Mouse (Mus musculus): Measurements from ENCODE around the gene Zbtb32. TPM values are rescaled to one million over a fixed set of nuclear protein-coding genes. Genes with fewer than 3 reads are reported as not detected.

Gene Zbtb32
- total and polyA plus RNA-seq, 3 experiments = 20.1 to 32.8 TPM; not detected in 1

GRCm38 (mm10) chr7:30557901-30558514 lies 40.7 kb downstream of the Zbtb32 start:
- Histone ChIP-seq H3K79me2 (ENCODE audit: control insufficient read depth, insufficient read depth, low read length, poor library complexity) (peaks cover 16% of the 10 kb centered on the region), H3K27me3 (ENCODE audit: control insufficient read depth in 1 of 2, insufficient read depth in 2 of 2, low read length in 2 of 2) (no peaks in the 10 kb centered on the region), H3K36me3 (ENCODE audit: control insufficient read depth in 1 of 2, insufficient read depth in 2 of 2, low read length in 2 of 2) (peaks cover 0 to 8% of the 10 kb centered on the region in 2 experiments; a peak in 2 of 4 replicates), H3K4me1 (ENCODE audit: control insufficient read depth in 1 of 2, insufficient read depth in 2 of 2, low read length in 2 of 2) (peaks cover 0 to 9% of the 10 kb centered on the region in 2 experiments; a peak in 2 of 4 replicates), H3K27ac (ENCODE audit: control insufficient read depth, low read depth, low read length) (no peak overlapping the region), H3K9ac (ENCODE audit: control insufficient read depth, low read depth, low read length, poor library complexity, severe bottlenecking) (peak overlapping the region; percentile 75), H3K9me3 (replicated peaks; ENCODE audit: insufficient read depth, low read length) (no peaks in the 10 kb centered on the region), H3K4me3 (ENCODE audit: control insufficient read depth in 1 of 2, insufficient read depth in 1 of 2, low read depth in 2 of 2, low read length in 2 of 2) (peak overlapping the region in 1 of 2 experiments; percentile 80; a peak in 2 of 4 replicates)
- DNase-seq (ENCODE audit: low read depth, low spot score) = no peak
- TF ChIP-seq POLR2AphosphoS2 (IDR thresholded peaks at IDR 0.05; ENCODE audit: low read length) = no peak
- no peak for TF ChIP-seq KAT2A (conservative IDR thresholded peaks at IDR 0.05; ENCODE audit: low read depth, low read length)
- TF ChIP-seq EP300 (IDR thresholded peaks at IDR 0.05; ENCODE audit: low read depth in 1 of 2, low read length in 2 of 2) = no peak
- no peak for TF ChIP-seq MAFK (IDR thresholded peaks at IDR 0.05; ENCODE audit: borderline replicate concordance, low read depth, low read length)
- no peak for TF ChIP-seq ETS1 (IDR thresholded peaks at IDR 0.05; ENCODE audit: low read depth, low read length)
- no peak for TF ChIP-seq MAX (IDR thresholded peaks at IDR 0.05; ENCODE audit: low read length)
- TF ChIP-seq ELF1 (IDR thresholded peaks at IDR 0.05; ENCODE audit: low read depth, low read length) = no peak
- TF ChIP-seq MAZ (IDR thresholded peaks at IDR 0.05; ENCODE audit: low read depth, low read length) = no peak
- TF ChIP-seq CHD2 (IDR thresholded peaks at IDR 0.05; ENCODE audit: low read length) = no peak
- no peak for TF ChIP-seq POLR2AphosphoS5 (IDR thresholded peaks at IDR 0.05; ENCODE audit: borderline replicate concordance, low read depth, low read length)
- no peak for TF ChIP-seq TCF12 (IDR thresholded peaks at IDR 0.05; ENCODE audit: low read depth, low read length)
- TF ChIP-seq POLR2A (IDR thresholded peaks at IDR 0.05; ENCODE audit: control insufficient read depth in 1 of 2, insufficient read depth in 1 of 2, low read depth in 1 of 2, low read length in 2 of 2, poor library complexity in 1 of 2) = no peak
- TF ChIP-seq NELFE (IDR thresholded peaks at IDR 0.05; ENCODE audit: low read depth, low read length) = no peak

GRCm38 (mm10) chr7:30556894-30557536 lies 41.7 kb downstream of the Zbtb32 start:
- H3K79me2 ChIP-seq (ENCODE audit: control insufficient read depth, insufficient read depth, low read length, poor library complexity) = peaks cover 14% of the 10 kb centered on the region
- H3K4me1 ChIP-seq (ENCODE audit: control insufficient read depth in 1 of 2, insufficient read depth in 2 of 2, low read length in 2 of 2) = peaks cover 0 to 9% of the 10 kb centered on the region in 2 experiments; a peak in 2 of 4 replicates
- H3K9ac ChIP-seq (ENCODE audit: control insufficient read depth, low read depth, low read length, poor library complexity, severe bottlenecking) = no peak overlapping the region
- no peaks in the 10 kb centered on the region for H3K9me3 ChIP-seq (replicated peaks; ENCODE audit: insufficient read depth, low read length)
- no peak overlapping the region for H3K4me3 ChIP-seq (ENCODE audit: control insufficient read depth in 1 of 2, insufficient read depth in 1 of 2, low read depth in 2 of 2, low read length in 2 of 2)
- H3K27me3 ChIP-seq (ENCODE audit: control insufficient read depth in 1 of 2, insufficient read depth in 2 of 2, low read length in 2 of 2) = no peaks in the 10 kb centered on the region
- peak; percentile 72 for DNase-seq (ENCODE audit: low read depth, low spot score)
- peaks cover 0 to 8% of the 10 kb centered on the region in 2 experiments; a peak in 2 of 4 replicates for H3K36me3 ChIP-seq (ENCODE audit: control insufficient read depth in 1 of 2, insufficient read depth in 2 of 2, low read length in 2 of 2)
- H3K27ac ChIP-seq (ENCODE audit: control insufficient read depth, low read depth, low read length) = no peak overlapping the region
- TF ChIP-seq ZC3H11A (IDR thresholded peaks at IDR 0.05; ENCODE audit: low read depth, low read length) = no peak; the same call in 1 of the 2 replicates
- no peak for TF ChIP-seq MAX (IDR thresholded peaks at IDR 0.05; ENCODE audit: low read length)
- 0 out of 2 replicates have a peak, but pooled peaks have one; percentile 19 for TF ChIP-seq SIN3A (IDR thresholded peaks at IDR 0.05; ENCODE audit: low read length)
- no peak for TF ChIP-seq ZKSCAN1 (IDR thresholded peaks at IDR 0.05; ENCODE audit: low read depth, low read length)
- TF ChIP-seq EP300 (IDR thresholded peaks at IDR 0.05; ENCODE audit: low read depth in 1 of 2, low read length in 2 of 2) = no peak
- TF ChIP-seq USF1 (IDR thresholded peaks at IDR 0.05; ENCODE audit: low read depth, low read length) = no peak
- no peak for TF ChIP-seq KAT2A (conservative IDR thresholded peaks at IDR 0.05; ENCODE audit: low read depth, low read length)
- peak; percentile 41 to 55 (median 45) for TF ChIP-seq CTCF (IDR thresholded peaks at IDR 0.05 in 2 of 3, conservative IDR thresholded peaks at IDR 0.05 in 1 of 3; ENCODE audit: control insufficient read depth in 1 of 3, insufficient read depth in 1 of 3, low read depth in 2 of 3, low read length in 3 of 3, poor library complexity in 1 of 3, severe bottlenecking in 1 of 3)
- no peak for TF ChIP-seq POLR2A (IDR thresholded peaks at IDR 0.05; ENCODE audit: control insufficient read depth in 1 of 2, insufficient read depth in 1 of 2, low read depth in 1 of 2, low read length in 2 of 2, poor library complexity in 1 of 2)
- TF ChIP-seq NRF1 (IDR thresholded peaks at IDR 0.05; ENCODE audit: insufficient read depth, low read depth, low read length, poor library complexity, severe bottlenecking) = no peak
- no peak for TF ChIP-seq MEF2A (IDR thresholded peaks at IDR 0.05; ENCODE audit: extremely low read depth, insufficient replicate concordance, low read depth, low read length, poor library complexity, severe bottlenecking)
- no peak for TF ChIP-seq TAL1 (IDR thresholded peaks at IDR 0.05; ENCODE audit: low read length)
- TF ChIP-seq MYB (IDR thresholded peaks at IDR 0.05; ENCODE audit: low read depth, low read length) = no peak
- TF ChIP-seq TCF12 (IDR thresholded peaks at IDR 0.05; ENCODE audit: low read depth, low read length) = no peak
- TF ChIP-seq E2F4 (IDR thresholded peaks at IDR 0.05; ENCODE audit: borderline replicate concordance, low read depth, low read length) = no peak
- no peak for TF ChIP-seq ETS1 (IDR thresholded peaks at IDR 0.05; ENCODE audit: low read depth, low read length)
- TF ChIP-seq HCFC1 (IDR thresholded peaks at IDR 0.05; ENCODE audit: low read depth, low read length) = no peak
- no peak for TF ChIP-seq UBTF (IDR thresholded peaks at IDR 0.05; ENCODE audit: borderline replicate concordance, insufficient read depth, low read depth, low read length)
- no peak for TF ChIP-seq TBP (IDR thresholded peaks at IDR 0.05; ENCODE audit: low read depth, low read length)
- TF ChIP-seq CHD1 (IDR thresholded peaks at IDR 0.05; ENCODE audit: low read depth, low read length) = no peak
- no peak for TF ChIP-seq GATA1 (IDR thresholded peaks at IDR 0.05; ENCODE audit: low read depth, low read length)
- no peak for TF ChIP-seq CHD2 (IDR thresholded peaks at IDR 0.05; ENCODE audit: low read length)
